Mouse (Mus musculus): ENCODE measurements around the gene Six5.

GRCm38 (mm10) chr7:19093174-19093521 lies 1.2 kb upstream of the Six5 start:
- TF ChIP-seq CTCF (IDR thresholded peaks at IDR 0.05; ENCODE audit: extremely low read depth, insufficient read depth, insufficient read length, insufficient replicate concordance) (peak; percentile 94), POLR2A (IDR thresholded peaks at IDR 0.05; ENCODE audit: low read depth, low read length) (no peak)

Measured in spleen, adult 2 months (tissue).